Mouse (Mus musculus): Measurements from ENCODE around the gene Ttc30a2. TPM values are rescaled to one million over a fixed set of nuclear protein-coding genes. Genes with fewer than 3 reads are reported as not detected.
"Not testable (repeated sequence)": the region's sequence is repeated elsewhere in the genome, so short reads cannot be mapped to it uniquely, and the experiment has no call there.

Ttc30a2 gene
- polyA plus RNA-seq, 1 experiment from 2014 or later: 0.70 TPM

GRCm38 (mm10) chr2:75959850-75960365 is 18.1 kb downstream of the Ttc30a2 start:
- Histone ChIP-seq H3K9me3 (replicated peaks; ENCODE audit: control insufficient read depth, low read length) (no peaks in the 10 kb centered on the region), H3K36me3 (replicated peaks; ENCODE audit: control insufficient read depth, insufficient read depth, low read depth, low read length) (no peaks in the 10 kb centered on the region), H3K9ac (replicated peaks; ENCODE audit: low read length) (peak overlapping the region; percentile 43; the same call in 1 of the 2 replicates), H3K27me3 (ENCODE audit: control insufficient read depth, insufficient read depth, low read length) (no peaks in the 10 kb centered on the region), H3K4me3 (ENCODE audit: low read depth, low read length) (no peak overlapping the region), H3K4me1 (ENCODE audit: control insufficient read depth, insufficient read depth, low read length) (peaks cover 3% of the 10 kb centered on the region; the same call in 1 of the 2 replicates), H3K27ac (replicated peaks; ENCODE audit: low read depth, low read length) (peak overlapping the region; percentile 7; the same call in 1 of the 2 replicates), H3K4me2 (ENCODE audit: low read depth, low read length) (peak overlapping the region; percentile 5)
- WGBS: 9% methylated on average over 15 of the region's 15 CpGs
- ATAC-seq (replicated peaks; ENCODE audit: insufficient number of reproducible peaks, low FRiP score, low TSS enrichment, low read depth) (0 out of 2 replicates have a peak, but pooled peaks have one; percentile 64), DNase-seq (ENCODE audit: low spot score) (peak; percentile 54)

GRCm38 (mm10) chr2:75959183-75959849 is 18.7 kb downstream of the Ttc30a2 start:
- Histone ChIP-seq H3K9ac (replicated peaks; ENCODE audit: low read length) (no peak overlapping the region), H3K9me3 (replicated peaks; ENCODE audit: control insufficient read depth, low read length) (no peaks in the 10 kb centered on the region), H3K27me3 (ENCODE audit: control insufficient read depth, insufficient read depth, low read length) (no peaks in the 10 kb centered on the region), H3K27ac (replicated peaks; ENCODE audit: low read depth, low read length) (peak overlapping the region; percentile 7; the same call in 1 of the 2 replicates), H3K4me2 (ENCODE audit: low read depth, low read length) (peak overlapping the region; percentile 5), H3K4me1 (ENCODE audit: control insufficient read depth, insufficient read depth, low read length) (no peaks in the 10 kb centered on the region; the same call in 1 of the 2 replicates), H3K4me3 (ENCODE audit: low read depth, low read length) (no peak overlapping the region), H3K36me3 (replicated peaks; ENCODE audit: control insufficient read depth, insufficient read depth, low read depth, low read length) (no peaks in the 10 kb centered on the region)
- WGBS: 26% methylated on average over 18 of the region's 18 CpGs
- DNase-seq (ENCODE audit: low spot score) (peak; percentile 63), ATAC-seq (replicated peaks; ENCODE audit: insufficient number of reproducible peaks, low FRiP score, low TSS enrichment, low read depth) (no peak; the same call in 1 of the 2 replicates)

- H3K36me3 ChIP-seq (replicated peaks; ENCODE audit: control insufficient read depth, insufficient read depth, low read depth, low read length): no peaks in the 10 kb centered on the region
- H3K4me1 ChIP-seq (ENCODE audit: control insufficient read depth, insufficient read depth, low read length): no peaks in the 10 kb centered on the region
- 47% methylated on average over 13 of the region's 14 CpGs for WGBS
- ATAC-seq (replicated peaks; ENCODE audit: insufficient number of reproducible peaks, low FRiP score, low TSS enrichment, low read depth) (no peak), DNase-seq (ENCODE audit: low spot score) (no peak)
- no peak overlapping the region for H3K4me3 ChIP-seq (ENCODE audit: low read depth, low read length)
- H3K27ac ChIP-seq (replicated peaks; ENCODE audit: low read depth, low read length): no peak overlapping the region
- H3K9me3 ChIP-seq (replicated peaks; ENCODE audit: control insufficient read depth, low read length): no peaks in the 10 kb centered on the region
- no peak overlapping the region for H3K9ac ChIP-seq (replicated peaks; ENCODE audit: low read length)
- no peak overlapping the region for H3K4me2 ChIP-seq (ENCODE audit: low read depth, low read length)
- H3K27me3 ChIP-seq (ENCODE audit: control insufficient read depth, insufficient read depth, low read length): no peaks in the 10 kb centered on the region
Observed at GRCm38 (mm10) chr2:75955709-75956108, 22.3 kb downstream of the Ttc30a2 start.

- WGBS: 82% methylated on average over 5 of the region's 5 CpGs
- no peak overlapping the region for H3K27ac ChIP-seq (replicated peaks; ENCODE audit: low read depth, low read length)
- H3K27me3 ChIP-seq (ENCODE audit: control insufficient read depth, insufficient read depth, low read length): no peaks in the 10 kb centered on the region
- H3K9me3 ChIP-seq (replicated peaks; ENCODE audit: control insufficient read depth, low read length): no peaks in the 10 kb centered on the region
- DNase-seq (ENCODE audit: low spot score) (no peak), ATAC-seq (replicated peaks; ENCODE audit: insufficient number of reproducible peaks, low FRiP score, low TSS enrichment, low read depth) (no peak)
- H3K36me3 ChIP-seq (replicated peaks; ENCODE audit: control insufficient read depth, insufficient read depth, low read depth, low read length): no peaks in the 10 kb centered on the region
- no peak overlapping the region for H3K9ac ChIP-seq (replicated peaks; ENCODE audit: low read length)
- H3K4me3 ChIP-seq (ENCODE audit: low read depth, low read length): no peak overlapping the region
- H3K4me2 ChIP-seq (ENCODE audit: low read depth, low read length): no peak overlapping the region
- H3K4me1 ChIP-seq (ENCODE audit: control insufficient read depth, insufficient read depth, low read length): no peaks in the 10 kb centered on the region
Observed at GRCm38 (mm10) chr2:75953320-75953719, 24.6 kb downstream of the Ttc30a2 start.

GRCm38 (mm10) chr2:75950685-75951084 is 27.3 kb downstream of the Ttc30a2 start:
- no peaks in the 10 kb centered on the region for H3K36me3 ChIP-seq (replicated peaks; ENCODE audit: control insufficient read depth, insufficient read depth, low read depth, low read length)
- WGBS: 86% methylated on average over 8 of the region's 8 CpGs
- no peak overlapping the region for H3K9ac ChIP-seq (replicated peaks; ENCODE audit: low read length)
- no peak for DNase-seq (ENCODE audit: low spot score)
- H3K4me3 ChIP-seq (ENCODE audit: low read depth, low read length): no peak overlapping the region
- no peaks in the 10 kb centered on the region for H3K27me3 ChIP-seq (ENCODE audit: control insufficient read depth, insufficient read depth, low read length)
- H3K4me1 ChIP-seq (ENCODE audit: control insufficient read depth, insufficient read depth, low read length): no peaks in the 10 kb centered on the region
- no peak overlapping the region for H3K27ac ChIP-seq (replicated peaks; ENCODE audit: low read depth, low read length)
- no peak overlapping the region for H3K4me2 ChIP-seq (ENCODE audit: low read depth, low read length)
- ATAC-seq (replicated peaks; ENCODE audit: insufficient number of reproducible peaks, low FRiP score, low TSS enrichment, low read depth): no peak
- H3K9me3 ChIP-seq (replicated peaks; ENCODE audit: control insufficient read depth, low read length): no peaks in the 10 kb centered on the region

- WGBS: 4% methylated on average over 36 of the region's 42 CpGs
- no peaks in the 10 kb centered on the region for H3K9me3 ChIP-seq (replicated peaks; ENCODE audit: control insufficient read depth, low read length)
- H3K4me3 ChIP-seq (ENCODE audit: low read depth, low read length): peak within 1 kb of the TSS; percentile 48
- peak; percentile 83 for ATAC-seq (replicated peaks; ENCODE audit: insufficient number of reproducible peaks, low FRiP score, low TSS enrichment, low read depth)
- H3K36me3 ChIP-seq (replicated peaks; ENCODE audit: control insufficient read depth, insufficient read depth, low read depth, low read length): no peaks in the 10 kb centered on the region
- peak within 1 kb of the TSS; percentile 44 for H3K4me2 ChIP-seq (ENCODE audit: low read depth, low read length)
- no peaks in the 10 kb centered on the region for H3K27me3 ChIP-seq (ENCODE audit: control insufficient read depth, insufficient read depth, low read length)
- peak; percentile 94 for DNase-seq (ENCODE audit: low spot score)
- H3K4me1 ChIP-seq (ENCODE audit: control insufficient read depth, insufficient read depth, low read length): no peaks in the 10 kb centered on the region
- H3K27ac ChIP-seq (replicated peaks; ENCODE audit: low read depth, low read length): no peak within 1 kb of the TSS; the same call in 1 of the 2 replicates
- peak within 1 kb of the TSS; percentile 67 for H3K9ac ChIP-seq (replicated peaks; ENCODE audit: low read length)
Observed at GRCm38 (mm10) chr2:75938117-75939063, 39.6 kb downstream of the Ttc30a2 start, which contains the start of gene Ttc30b. Ttc30b (minus strand) TSS chr2:75938585.

GRCm38 (mm10) chr2:75937520-75938116 is 40.4 kb downstream of the Ttc30a2 start:
- not testable (repeated sequence) for H3K36me3 ChIP-seq (replicated peaks; ENCODE audit: control insufficient read depth, insufficient read depth, low read depth, low read length); H3K4me1 ChIP-seq (ENCODE audit: control insufficient read depth, insufficient read depth, low read length); DNase-seq (ENCODE audit: low spot score); H3K9ac ChIP-seq (replicated peaks; ENCODE audit: low read length); H3K27ac ChIP-seq (replicated peaks; ENCODE audit: low read depth, low read length); H3K27me3 ChIP-seq (ENCODE audit: control insufficient read depth, insufficient read depth, low read length); H3K9me3 ChIP-seq (replicated peaks; ENCODE audit: control insufficient read depth, low read length)
- ATAC-seq (replicated peaks; ENCODE audit: insufficient number of reproducible peaks, low FRiP score, low TSS enrichment, low read depth): peak; percentile 54; the same call in 1 of the 2 replicates
- Histone ChIP-seq H3K4me3 (ENCODE audit: low read depth, low read length) (peak overlapping the region; percentile 48), H3K4me2 (ENCODE audit: low read depth, low read length) (peak overlapping the region; percentile 44)
- 66% methylated on average over 13 of the region's 17 CpGs for WGBS

Data from embryonic facial prominence, embryonic 11.5 days (tissue).